Mouse (Mus musculus): ENCODE results near the gene Lgals12. TPM values are rescaled to one million over a fixed set of nuclear protein-coding genes. Genes with fewer than 3 reads are reported as not detected.

The Lgals12 gene
- total RNA-seq (2023), result not detected

DNA sequence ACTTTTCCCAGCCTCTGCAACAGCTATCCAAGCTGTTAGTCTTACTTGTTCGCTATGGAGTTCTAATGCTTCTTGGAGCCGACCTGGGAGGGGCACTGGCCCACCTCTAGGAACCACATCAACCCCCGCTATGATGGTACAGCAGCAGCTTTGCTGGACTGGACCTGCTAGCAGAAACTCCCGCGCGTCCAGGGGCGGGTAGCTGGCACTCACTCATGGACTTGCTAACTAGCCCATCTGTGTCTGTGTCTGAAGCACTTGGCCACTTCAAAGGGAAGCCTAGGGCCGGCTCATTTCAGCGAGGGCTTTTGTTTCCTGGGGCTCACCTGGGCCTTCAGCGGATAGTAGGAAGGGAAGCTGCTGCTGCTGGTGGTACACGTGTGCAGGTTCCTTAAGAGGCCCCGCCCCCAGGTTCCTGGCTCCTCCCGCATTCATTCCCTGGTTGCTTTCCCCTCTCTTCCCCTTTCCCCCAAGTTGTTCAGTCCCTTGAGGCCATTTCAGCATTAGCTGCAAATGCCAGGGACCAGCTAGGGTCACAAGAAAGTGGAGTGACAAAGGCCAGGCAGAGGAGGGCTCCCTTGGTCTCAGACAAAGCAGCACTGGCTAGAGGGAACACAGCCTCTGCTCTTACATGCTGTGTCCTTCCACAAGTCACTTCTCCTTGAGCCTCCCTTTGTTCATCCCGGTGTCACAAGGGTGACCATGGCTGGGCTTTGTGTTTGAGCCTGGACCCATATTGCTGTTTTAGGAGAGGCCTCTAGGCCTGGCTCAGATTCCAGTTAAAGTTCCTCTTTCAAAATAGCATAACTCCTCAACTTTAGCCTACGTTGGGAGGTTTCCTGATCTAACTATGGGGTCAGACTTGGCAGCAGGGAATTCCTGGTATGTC lies at the start of gene Lgals12:
Gene Lgals12, minus strand, starts transcription at position 393 of the 889 bp plus-strand sequence.

GRCm38 (mm10) chr19:7611942-7612757 lies 5.2 kb upstream of the Lgals12 start, which contains the start of gene Hrasls5:
Gene Hrasls5 (plus strand): TSS chr19:7612541.

DNA sequence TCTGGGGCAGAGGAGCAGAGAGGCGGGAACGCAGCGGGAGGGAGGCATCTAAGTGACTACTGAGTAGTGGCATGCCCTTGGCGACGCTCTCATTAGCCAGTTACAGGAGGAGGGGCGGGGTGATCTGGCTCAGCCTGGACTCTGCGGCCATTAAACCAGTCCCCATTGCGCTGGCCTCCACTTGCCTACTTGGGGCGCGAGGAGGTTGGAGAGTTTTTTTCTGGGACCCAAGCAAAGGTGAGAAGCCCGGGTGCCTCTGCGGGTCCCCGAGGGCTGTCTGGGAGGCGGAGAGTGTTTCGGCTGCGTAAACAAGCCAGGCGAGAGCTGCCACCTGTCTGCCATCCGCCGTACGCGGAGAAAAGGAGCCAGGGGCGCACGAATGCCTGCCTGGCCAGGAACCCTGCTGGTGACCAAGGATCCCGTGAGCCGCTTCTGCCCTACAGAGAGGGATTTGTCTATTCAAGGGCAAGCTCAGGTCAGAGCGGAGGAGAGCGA lies 49.6 kb downstream of the Lgals12 start, which contains the start of gene Pla2g16:
Gene Pla2g16, plus strand, starts transcription at position 132 of the 495 bp plus-strand sequence.

Other genes starting within 250 kb of the Lgals12 start
- gene Spindoc, start 224.2 kb downstream of the Lgals12 start, total RNA-seq (2023), result 32.5 TPM
- gene 2700081O15Rik, start 189.6 kb downstream of the Lgals12 start, total RNA-seq (2023), result 1.4 TPM
- gene Rtn3, start 123.9 kb downstream of the Lgals12 start, total RNA-seq (2023), result 47.1 TPM
- 53.1 TPM for gene Atl3, start 113.2 kb downstream of the Lgals12 start, total RNA-seq (2023)
- 30.2 TPM for gene Pla2g16, start 49.7 kb downstream of the Lgals12 start, total RNA-seq (2023)
- gene Hrasls5, start 5.3 kb upstream of the Lgals12 start, total RNA-seq (2023), result not detected
- not detected for gene Slc22a19, start 104.1 kb upstream of the Lgals12 start, total RNA-seq (2023)
- gene Slc22a26, start 195.5 kb upstream of the Lgals12 start, total RNA-seq (2023), result not detected

All from CD4-positive naive resting alpha-beta T cell, adult 57 days (primary cell).